Mouse (Mus musculus): ENCODE measurements at regions not wholly inside any gene's neighbourhood (a gene's known extent, or its start where the extent isn't known, plus 50 kb on each side); places are given as distances from the start of the nearest gene placed in this dataset.

DNA sequence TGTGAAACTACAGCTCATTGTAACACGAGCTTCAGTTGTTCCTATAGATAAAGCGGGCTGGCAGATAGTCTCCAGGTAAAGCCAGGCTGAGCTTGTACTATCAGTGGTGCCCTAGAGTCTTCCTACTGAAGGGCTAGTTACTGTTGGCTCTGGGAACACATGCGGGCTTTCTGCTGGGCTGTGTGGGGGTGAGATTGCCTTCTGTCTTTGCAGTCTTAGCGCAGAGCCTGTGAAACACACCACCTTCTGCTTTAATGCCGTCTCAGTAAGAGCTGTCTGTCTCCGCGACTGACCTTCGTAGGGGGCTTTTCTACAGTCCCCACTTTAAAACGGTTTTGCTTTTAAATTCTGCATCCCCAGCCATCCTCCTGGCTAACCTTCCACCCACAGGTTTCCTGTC, 76.7 kb downstream of the Trim29 start:
- DNase-seq (ENCODE audit: low read depth, low spot score) = no peak

DNA sequence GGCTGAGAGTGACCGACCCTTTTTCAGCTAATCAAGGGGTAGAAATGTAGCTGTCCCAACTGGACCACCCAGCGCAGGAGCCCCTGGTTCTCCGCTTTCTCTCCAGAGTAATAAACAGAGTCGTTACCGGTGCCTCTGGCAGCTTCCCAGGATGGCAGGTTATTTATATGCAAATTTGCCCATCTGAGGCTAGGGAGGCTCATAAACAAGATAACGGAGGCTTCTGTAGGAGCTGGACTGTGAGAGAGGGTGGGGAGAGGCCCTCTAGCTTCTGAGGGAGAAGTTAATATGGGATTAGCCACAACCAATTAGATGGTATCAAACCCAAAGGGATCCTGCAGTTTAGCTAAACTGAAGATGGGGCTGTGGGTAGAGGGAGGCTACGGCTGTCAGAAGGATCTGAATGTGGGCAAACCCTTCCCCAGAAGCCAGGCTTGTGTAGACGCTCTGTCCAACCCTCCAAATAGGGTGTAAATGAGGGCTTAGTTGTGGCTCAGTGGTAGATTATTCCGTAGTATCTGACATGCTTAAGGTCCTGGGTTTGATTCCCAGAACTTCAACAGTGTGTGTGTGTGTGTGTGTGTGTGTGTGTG, 78.9 kb downstream of the Trim29 start:
- DNase-seq (ENCODE audit: low read depth, low spot score) = no peak

DNA sequence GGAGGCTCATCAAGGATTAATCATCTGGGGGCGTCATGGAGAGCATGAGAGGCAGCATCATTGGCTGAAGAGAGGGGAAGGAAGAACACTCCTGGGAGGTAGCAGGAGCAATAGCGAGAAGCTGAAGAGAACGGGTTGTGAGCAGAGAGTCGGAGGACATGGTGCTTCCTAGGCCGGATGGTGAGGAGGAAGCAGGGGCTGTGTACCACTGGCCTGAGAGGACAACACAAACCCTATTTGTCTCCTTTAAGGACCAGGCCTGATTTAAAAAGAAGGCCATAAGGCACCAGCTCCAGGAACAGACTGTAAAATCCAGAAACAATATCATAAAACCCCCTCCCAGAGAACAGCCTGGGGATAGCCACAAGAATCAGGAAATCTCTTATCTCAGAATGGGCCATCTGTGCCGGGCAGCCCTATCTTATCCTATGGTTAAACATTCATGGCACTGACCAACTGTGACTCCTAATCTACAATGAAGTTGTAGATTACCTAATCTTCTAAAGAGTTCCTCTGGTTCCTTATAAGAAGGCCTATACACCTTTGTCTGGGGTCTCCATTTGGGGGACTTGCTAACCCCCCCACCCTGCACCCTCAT, 81.9 kb downstream of the Trim29 start:
- no peak for DNase-seq (ENCODE audit: low read depth, low spot score)

DNA sequence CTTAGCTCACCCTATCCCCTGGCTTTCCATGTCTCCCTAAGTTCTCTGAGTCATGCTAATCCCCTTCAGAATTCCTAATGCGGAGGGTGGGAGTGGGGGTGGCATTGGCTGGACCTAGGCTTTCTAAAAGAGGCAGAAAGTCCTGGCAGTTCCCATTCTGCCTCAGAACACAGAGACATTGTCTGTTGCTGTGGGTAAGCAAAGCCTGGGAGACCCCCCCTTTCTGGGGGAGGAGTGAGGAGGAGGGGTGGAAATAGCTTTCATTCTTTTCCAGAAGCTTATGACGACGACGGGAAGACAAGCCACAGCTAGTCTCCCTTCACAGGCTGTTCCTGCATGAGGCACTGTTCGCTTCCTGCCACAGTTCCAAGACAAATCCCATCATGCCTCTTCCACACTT, 83.6 kb downstream of the Trim29 start:
- DNase-seq (ENCODE audit: low read depth, low spot score) = no peak

DNA sequence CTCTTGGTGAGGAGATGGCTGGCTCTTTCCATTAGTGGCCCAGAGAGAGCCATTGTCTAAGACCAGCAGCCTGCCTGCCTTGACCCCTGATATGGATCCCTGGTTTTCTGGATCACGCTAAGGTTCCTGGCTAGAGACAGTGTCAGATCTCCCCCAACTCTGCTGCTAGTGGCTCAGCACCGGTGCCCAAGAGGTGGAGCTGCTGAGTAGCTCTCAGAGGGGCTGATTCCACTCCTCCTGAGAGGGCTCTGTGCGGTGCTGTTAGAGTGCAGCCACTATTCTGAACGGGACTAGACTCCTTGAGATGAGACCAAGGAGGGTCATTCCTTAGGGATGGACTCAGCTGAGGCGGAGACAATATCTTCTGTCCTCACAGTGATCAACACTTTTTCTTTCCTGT, 84.6 kb downstream of the Trim29 start:
- no peak for DNase-seq (ENCODE audit: low read depth, low spot score)

DNA sequence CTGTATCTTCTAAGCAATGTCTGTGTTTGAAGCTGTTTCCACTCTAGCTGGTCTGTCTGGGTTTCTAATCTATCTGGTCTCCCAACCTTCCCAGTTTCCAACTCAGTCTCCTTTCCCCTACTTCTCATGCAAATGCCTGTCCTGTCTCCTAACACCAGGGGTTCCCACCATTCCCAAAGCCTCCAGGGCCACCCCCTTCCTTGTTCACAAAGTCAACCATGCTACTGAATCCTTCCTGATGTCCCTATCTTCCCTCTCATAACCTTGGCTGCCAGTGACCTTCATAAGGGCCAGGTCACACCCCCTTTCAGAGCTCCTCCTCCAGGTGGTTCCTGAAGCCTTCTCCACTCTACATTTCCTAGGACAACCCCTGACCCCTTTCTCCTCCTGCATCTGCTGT, 85.9 kb downstream of the Trim29 start:
- no peak for DNase-seq (ENCODE audit: low read depth, low spot score)

DNA sequence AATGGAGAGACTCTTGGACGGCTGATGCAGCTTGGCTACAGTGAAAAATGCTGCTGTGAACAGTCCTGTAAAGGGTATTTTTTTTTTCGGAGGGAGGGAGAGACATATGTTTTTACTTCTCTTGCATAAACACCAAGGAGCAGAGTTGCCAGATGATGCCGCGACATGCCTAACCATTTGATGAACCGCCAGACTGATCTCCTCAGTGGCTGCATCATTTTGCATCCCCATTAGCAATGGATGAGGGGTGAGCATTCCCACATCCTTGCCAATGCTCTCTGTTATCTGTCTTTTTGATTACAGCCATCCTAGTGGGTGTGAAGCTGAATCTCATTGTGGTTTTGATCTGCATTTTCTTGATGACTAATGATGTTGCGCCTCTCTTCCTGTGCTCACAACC, 97.8 kb downstream of the Trim29 start:
- DNase-seq (ENCODE audit: low read depth, low spot score) = no peak

DNA sequence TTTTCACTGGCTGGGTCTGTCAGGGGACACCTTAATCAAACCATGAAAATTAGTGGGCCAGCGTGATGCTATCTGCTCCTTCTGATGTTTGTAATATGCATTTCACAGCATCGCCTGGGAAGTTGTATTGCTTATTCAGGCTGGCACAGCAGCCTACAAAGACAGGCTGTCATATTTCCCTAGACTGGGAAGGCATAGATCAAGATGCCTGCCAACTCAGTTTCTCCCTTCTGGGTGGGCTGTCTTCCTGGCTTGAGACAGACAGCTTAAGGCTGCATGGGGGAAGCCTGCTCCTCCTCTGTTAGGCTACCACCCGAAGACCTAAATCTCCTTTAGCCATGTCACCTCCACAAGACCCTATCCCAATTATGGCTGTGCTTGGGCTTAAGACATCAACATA, 101.8 kb downstream of the Trim29 start:
- DNase-seq (ENCODE audit: low read depth, low spot score) = no peak

DNA sequence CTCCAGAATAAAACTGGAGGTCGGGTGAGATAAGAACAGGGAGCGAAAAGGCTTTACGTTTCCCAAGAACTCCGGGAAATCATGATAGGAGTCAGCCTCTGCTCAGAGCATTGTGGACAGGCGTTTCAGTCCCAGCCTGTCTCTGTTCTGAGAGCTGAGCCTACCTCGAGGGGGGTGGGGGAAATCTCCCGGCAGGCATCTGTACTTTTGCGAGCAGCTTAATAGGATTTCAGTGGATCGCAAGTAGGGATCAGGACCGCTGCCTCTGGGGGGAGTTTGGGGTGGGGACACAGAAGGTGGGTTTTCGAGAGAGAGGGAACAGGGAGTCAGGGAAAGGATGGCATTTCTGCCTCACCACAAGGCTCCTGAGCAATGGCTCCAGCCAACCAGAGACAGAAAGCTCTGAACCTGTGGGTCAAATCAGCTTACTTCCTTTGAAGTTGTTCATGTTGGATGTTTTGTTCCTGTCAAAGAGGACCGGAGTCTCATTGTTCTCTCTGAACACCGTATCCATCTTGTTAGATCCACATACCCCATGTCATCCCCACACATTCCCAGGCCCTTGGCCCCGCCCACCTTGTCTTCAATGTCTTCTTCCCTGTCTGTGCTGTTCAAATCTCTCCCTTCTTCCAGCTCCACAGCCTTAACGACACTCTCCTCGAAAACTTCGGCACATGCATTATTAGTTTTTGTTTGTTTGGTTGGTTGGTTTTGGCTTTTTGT, 109.5 kb downstream of the Trim29 start:
- no peak for DNase-seq (ENCODE audit: low read depth, low spot score)

DNA sequence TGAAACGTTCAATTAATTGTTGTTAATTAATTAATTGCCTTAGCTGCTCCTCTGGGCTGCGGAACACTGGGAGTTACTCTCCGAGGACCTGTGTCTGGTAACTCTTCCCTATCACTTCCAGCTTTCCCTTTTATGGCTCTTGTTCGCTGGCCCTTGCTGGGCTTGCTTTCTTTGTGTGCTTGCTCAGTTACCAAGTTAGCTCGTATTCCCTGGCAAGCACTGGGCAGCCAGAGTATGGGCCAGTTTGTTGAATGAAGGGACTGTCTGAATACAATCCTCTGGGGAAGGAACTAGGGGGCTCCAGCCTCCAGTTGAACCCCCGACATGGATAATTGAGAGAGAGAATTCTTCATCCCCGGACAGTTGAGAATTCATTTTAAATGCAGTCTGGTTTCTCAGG, 116.4 kb downstream of the Trim29 start:
- DNase-seq (ENCODE audit: low read depth, low spot score) = no peak

DNA sequence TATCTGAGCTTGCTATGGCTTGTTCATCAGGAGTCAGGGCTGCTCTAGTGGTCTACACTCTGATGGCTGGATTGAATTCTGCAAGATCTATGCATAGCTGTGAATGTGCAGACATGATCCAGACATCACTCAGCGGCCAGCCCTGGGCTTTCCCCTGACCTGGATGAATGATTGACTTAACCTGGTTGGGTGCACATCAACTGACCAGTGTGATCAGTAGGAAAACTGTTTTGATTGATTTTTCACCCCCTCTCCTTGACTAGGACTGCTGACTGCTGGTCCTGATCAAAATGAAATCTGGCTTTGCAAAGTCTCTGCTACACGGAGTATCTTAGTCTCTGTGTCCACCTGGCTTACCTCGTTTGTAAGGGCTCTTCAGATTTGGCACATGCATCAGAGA, 123.3 kb downstream of the Trim29 start:
- no peak for DNase-seq (ENCODE audit: low read depth, low spot score)

DNA sequence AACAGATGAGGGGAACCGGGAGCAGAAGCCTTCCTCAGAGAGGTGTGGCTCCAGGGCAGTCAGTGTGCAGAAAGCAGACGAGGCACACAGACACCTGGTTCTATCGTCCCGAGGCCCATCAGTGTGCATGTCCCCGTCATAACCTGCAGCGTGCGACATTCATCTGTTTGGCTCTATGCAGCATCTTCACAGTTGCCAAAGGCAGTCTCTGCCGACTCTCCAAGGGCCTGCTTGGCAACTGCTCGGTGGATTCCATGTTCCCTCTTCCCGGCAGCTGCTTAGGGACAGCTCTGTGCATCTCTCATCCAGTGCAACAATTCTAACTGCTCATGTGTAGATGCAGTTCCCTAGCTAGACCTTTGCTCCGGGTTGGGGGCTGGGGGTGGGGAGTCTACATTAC, 127.8 kb downstream of the Trim29 start:
- no peak for DNase-seq (ENCODE audit: low read depth, low spot score)

DNA sequence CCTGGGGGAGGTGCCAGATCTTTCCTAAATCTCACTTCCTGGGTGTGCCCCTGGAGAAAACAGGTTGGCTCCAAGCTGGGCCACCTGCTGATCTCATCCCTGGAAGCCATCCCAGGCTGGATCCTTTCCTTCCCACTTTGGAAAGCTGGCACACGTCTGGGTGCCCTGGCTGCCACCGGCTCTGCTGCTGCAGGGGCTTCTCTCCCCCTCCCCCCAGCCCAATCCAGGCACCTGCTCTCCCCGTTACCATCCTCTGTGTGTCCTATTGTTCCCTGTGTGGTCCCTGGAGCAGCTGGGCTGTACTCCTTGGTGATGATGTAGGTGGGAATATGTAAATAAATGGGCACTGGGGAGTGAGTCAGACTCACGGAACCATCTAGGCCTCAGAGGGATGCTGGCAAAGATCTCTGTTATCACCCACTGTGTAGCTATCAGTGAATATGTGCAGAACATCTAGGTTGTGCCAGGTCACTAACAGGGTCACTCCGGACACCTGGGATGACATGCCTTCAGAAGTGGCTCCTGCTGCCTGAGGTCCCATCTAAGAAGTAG, 130.4 kb downstream of the Trim29 start:
- no peak for DNase-seq (ENCODE audit: low read depth, low spot score)

DNA sequence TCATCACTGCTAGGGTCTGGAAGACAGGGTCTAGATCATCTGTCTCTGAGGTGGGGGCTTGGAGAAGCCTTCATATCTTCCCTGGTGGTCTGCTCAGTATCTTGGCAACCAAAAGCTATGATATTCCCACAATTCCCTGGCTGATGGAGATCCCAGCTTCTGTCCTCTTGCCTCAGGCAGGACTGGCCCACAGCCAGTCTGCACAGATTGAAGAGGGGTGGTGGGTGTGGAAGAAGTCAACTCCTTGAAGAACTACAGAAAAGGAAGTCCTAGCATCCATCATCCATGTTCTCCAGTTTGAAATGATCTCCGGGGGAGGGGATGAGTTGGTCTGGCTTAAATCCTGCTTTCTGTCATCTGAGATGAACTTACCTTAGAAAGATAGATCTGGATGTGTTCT, 134.8 kb downstream of the Trim29 start:
- DNase-seq (ENCODE audit: low read depth, low spot score) = no peak

DNA sequence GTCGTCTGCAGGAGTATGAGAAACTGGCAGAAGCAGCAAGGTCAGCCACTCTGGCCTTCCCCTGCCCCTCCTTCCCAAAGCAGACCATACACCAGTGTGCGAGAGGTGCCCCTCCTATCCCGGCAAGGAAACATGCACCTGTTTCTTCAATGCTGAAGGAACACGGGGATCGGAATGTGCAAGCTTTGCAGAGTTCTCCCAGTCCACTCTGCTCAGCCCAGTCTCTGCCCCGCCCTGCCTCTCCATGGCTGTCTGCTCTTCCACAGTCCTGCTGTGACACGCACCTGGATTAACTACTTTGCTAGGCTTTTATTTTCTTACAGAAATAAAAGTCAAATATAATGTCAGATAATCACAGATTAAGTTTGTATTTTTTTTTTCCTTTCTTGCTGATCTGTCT, 136.7 kb downstream of the Trim29 start:
- DNase-seq (ENCODE audit: low read depth, low spot score) = no peak

DNA sequence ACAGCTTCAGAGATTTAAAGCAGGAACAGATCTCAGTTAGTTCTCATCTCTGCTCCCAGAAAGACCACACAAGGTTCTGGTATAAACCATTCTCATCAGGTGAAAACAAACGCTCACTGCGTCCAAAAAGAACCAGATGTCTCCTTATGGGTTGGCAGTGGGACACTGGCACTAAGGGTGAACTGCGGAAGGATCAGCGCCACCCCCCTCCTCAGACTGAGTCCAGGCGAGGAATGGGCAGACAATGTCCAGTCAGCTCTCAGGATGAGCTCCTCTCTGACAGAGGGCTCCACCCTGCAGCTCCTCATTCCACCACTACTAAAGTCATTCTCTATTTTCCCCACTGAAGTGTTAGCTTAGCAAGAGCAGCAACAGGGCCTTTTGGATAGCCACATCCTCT, 138.3 kb downstream of the Trim29 start:
- DNase-seq (ENCODE audit: low read depth, low spot score) = no peak

DNA sequence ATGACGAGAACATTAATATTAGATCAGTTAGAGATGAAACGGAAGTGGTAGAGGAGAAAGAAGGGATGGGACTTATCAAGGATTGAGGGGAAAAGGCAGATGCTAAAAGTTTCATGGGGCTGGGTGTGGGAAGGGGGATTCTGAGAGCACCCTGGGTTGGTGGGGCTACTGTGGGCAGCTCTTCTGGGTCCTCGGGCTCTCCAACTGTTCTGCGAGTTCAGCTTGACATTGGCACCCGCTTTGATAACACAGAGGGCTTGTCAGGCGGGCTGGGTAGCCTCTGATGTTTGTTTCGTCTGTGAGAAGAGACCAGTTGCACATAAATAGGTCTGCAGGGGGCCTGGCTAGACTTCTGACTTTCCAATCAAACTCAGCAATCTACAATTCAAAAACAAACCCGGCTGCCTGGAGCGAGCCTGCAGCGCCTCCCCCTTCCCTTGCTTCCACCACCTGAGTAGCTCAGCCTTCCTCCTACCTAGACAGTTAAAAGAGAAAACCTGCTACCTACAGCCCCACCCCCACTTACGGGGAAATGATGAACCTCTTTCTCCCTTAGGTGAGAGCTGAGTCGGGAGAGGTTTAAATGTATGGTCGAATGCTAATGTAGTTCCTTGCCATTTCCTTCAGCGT, 143.4 kb downstream of the Trim29 start:
- DNase-seq (ENCODE audit: low read depth, low spot score) = no peak

DNA sequence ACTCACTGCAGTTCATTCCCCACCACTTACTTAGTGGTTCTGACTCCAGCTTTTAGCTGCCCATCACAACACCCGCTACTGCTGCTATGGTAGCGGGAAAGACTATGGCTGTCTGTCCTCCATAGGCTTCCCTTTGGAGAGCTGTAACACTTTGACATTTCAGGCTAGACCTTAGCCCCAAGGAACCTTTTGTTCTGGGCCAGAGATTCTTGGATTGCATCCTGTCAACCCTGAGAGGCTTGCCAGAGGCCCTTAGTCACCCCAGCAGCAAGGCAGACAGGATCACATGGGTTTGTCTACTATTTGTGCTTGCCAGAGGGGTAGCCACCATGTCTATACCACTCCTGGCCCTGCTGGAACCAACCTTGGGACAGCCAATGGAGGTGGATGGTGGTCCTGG, 147.1 kb downstream of the Trim29 start:
- no peak for DNase-seq (ENCODE audit: low read depth, low spot score)

DNA sequence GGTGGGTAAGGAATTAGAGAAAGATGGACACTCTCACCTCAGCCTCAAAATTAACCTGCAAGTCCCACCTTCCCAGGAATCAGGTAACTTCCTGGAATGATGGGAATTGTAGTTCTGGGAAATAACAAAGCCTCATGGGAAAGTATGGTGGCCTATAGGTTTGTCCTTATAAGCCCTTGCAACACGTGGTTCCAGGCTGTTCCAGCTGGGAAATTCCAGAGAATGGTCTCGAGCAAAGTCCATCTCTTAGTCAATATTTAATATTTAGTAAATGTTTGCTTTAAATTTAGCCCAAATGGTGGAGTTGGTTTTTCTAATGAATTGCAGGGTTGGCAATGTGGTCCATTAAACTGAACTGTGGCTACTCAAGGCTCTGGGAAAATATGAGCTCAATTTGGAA, 150.5 kb downstream of the Trim29 start:
- DNase-seq (ENCODE audit: low read depth, low spot score) = no peak

DNA sequence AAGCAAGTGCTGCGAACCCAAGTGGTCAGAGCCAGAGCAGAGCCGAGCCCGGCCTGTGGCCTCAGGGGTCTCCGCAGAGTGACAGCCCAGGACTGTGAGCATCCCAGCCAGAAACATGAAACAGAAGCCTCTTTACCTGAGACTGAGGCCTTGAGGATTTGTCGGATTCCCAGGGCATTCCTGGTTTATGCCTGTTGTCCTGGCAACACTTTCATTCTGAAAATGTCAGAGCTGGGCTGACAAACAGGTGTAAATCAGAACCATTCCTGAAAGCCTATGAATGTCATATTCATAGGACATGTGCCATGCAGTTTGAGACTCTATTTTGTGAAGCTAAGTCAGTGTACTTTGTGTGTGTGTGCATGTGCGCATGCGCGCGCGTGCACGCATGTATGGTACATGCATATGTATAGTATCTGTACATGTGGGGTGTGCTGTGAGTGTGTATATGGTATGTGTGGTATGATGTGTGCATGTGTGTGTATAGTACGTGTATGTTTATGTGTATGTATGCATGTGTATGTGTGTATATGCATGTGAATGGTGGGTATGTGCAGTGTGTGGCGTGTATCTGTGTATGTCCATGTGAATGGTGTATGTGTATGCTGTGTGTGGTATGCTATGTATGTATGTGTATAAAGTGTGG, 152.9 kb downstream of the Trim29 start:
- no peak for DNase-seq (ENCODE audit: low read depth, low spot score)

DNA sequence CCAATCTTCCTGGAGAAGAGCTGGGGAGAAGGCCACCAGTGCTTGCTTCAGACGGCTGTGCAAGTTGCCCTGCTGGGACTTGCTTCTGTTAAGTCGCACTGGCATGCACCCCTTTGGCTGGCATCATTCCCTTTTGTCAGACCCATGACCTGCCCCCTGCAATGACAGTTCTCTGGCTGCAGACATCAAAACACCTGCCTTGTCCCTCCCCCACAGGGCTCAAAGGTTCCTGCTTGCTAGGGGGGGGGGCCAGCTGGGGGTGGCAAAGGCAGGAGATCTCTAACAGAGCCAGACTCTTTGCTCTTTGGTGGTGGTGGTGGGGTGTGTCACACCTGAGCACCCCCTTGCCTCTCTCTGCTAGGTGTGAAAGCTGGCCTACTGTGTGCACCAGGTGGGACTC, 154.5 kb downstream of the Trim29 start:
- no peak for DNase-seq (ENCODE audit: low read depth, low spot score)

DNA sequence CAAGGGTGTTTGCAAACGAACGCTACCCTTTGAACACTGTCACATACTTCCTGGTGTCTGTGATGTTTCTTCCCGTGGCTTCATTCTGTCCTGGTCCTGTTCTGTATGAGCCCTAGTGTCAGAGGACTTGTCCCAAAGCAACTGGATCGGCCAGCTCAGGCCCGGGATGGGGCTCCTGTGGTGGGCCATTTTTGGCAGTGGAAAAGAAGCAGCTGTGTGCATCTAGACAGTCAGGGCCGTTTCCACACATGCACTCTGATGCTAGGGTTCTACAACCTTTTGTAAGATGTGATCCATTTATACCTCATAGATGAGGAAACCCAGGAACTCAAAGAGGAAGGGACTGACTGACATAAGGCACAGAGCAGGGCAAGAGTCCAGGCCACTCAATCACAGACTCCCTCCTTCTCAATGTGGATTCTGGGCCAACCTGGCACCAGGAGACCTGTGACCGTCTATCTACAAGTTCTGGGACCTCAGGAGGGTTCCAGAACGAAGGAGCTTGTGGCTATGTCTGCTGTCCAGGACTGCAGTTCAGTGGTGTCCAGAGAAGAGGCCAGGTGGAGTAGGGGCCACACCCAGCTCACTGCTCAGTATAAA, 155.2 kb downstream of the Trim29 start:
- no peak for DNase-seq (ENCODE audit: low read depth, low spot score)

Data from embryo, embryonic 11.5 days (tissue).